Mouse (Mus musculus) retina, postnatal 7 days (tissue): Measurements from ENCODE around the gene Col8a2.

Experiments
- DNase-seq: peaks from one replicate; pipeline ENCODE4 v3.0.0-alpha.2; 2012; ENCODE audit warnings: low read depth, low spot score

Col8a2 gene

DNA sequence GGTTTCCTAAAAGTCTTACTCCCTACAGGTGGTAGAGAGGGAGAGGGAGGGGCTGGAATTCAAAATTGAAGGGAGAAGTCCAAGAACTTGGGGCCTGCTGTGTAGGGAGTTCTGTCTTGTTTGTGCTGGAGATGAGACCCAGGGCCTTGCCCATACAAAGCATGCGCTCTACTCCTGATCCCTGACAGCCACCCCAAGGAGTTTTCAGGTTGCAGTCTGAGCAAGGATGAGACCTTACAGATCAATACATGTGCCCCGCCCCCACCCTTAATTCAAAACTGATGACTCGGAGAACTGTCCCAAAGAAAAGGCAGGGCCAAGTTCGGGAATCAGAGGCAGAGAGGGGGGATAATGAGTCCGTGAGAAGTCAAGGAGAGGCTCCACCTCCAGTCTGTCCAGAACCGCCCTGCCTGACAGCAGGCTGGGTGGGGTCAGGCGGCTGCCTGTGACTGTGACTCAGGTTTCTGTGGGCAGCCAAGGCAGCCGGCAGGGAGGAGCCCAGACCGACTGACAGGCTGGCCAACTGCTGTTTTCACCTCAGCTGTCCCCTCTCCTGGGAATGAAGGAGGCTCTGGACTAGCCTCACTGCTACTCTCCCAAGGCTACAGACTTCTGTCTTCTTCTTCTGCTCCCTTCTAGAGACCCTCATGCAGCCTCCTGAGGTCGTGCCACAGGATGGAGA lies 25.9 kb upstream of the Col8a2 start:
- no peak for DNase-seq

DNA sequence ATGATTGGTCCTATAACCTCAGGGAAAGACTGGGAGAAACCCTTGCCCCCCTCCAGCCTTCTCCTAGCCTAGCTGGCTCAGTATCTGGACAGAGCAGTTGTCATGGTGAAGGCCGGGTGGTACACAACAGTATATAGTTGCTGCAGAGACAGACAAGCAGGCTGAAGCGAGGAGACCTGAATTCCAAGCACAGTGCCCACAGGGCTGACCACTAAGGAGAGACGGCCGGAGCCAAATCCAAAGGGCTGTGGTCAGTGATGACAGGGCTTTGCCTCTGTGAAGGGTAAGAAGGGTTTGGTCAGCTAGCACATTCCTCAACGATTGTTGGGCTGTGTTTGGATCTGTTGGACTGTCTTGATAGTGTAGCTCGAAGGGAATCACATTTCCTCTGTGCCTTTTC lies 25.3 kb upstream of the Col8a2 start:
- no peak for DNase-seq

DNA sequence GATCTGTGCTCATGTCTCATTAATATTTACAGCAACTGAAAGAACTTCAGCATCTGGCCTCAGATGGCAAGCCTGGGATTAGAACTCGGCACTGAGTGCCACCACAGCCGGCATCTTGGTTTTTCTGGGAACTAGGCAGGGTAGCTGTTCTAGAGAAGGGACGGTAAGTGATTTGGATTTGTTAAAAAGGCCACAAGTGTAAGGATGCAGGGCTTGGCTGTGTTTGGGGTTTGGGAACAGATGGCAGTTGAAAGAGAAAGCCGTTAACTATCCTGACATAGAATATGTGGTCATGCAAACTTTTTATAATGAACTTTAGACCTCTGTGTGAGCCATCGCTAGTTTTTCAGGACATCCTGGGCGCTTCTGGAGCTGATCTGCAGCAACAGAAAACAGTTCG lies 24.9 kb upstream of the Col8a2 start:
- DNase-seq = no peak

DNA sequence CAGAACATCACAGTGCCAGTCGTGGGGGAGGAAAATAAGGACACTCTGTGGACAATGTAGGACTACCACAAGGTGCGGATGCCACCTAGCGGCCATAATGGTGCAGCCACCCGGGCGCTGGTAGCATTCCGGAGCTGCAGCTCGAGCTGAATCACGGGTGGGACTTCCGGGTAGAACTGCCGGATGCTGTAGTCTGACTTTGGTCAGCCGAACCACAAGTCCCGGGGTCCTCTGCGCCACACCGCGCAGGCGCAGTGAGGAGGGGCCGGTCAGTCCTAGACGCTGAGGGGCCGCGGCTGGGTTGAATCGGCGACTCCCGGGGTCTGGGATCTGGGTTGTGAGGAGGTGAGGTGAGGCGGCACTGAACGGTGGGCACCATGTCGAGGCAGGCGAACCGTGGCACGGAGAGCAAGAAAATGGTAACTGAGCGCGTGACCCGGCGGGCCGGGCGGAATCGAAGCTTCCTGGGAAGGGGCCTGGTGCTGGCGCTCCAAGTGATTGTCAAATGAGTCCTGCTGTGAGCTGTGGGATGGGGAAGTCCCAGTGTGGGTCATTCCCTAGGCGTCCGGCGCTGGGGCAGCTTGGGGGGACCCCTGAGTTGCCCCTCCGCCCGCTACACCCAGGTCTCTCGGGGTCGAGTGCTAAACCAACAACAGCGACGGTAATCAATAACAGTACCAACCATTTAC lies 24.3 kb upstream of the Col8a2 start, which contains the start of gene Trappc3:
Gene Trappc3, plus strand, starts transcription at position 207 of the 689 bp plus-strand sequence.
- peak; percentile 96 for DNase-seq

DNA sequence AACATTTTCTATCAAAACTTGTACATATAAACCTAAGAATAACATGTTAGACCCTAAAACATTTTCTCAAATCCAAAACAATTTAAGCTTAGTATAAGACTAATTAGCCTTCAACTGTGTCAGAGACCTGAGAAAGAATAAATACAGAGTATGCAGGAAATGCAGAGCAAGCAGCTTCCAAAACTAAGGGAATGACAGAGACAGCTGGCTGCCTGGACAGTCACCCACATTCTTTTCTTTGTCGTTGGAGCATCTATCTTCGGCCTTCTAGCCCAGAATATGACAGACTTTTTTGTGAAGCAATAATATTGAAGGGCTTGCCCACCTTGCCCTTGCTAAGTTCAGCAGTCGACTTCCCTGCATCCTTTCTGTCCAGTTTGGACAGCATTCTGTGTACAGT lies 17.3 kb upstream of the Col8a2 start:
- no peak for DNase-seq

DNA sequence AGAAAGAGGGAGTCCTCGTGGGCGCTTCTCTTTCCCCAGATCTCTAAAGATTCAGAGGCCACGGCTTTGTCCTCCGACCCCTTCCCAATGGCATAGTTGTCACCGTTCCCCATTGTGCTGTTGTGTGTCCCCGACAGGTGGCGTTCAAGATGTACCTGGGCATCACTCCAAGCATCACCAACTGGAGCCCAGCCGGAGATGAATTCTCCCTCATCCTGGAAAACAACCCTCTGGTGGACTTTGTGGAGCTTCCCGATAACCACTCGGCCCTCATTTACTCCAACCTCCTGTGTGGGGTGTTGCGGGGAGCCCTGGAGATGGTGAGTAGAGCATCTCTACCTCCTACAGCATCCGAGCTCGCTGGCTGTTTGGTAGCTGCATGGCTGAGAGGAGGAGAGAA lies 12.8 kb upstream of the Col8a2 start:
- no peak for DNase-seq

DNA sequence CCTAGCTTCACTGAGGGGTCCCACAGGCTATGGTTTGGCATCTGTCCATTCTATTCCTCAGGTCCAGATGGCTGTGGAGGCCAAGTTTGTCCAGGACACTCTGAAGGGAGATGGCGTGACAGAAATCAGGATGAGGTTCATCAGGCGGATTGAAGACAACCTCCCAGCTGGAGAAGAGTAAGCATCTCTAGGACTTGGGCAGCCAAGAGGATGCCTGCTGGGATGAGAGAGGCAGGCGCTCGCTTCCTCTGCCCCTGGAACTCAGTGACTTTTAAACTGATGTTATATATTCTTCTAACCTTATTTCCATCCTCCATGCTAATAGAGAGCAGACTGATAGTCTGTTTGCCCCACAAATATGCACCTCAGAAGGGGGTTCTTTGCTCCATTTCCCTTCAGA lies 11.5 kb upstream of the Col8a2 start:
- no peak for DNase-seq

DNA sequence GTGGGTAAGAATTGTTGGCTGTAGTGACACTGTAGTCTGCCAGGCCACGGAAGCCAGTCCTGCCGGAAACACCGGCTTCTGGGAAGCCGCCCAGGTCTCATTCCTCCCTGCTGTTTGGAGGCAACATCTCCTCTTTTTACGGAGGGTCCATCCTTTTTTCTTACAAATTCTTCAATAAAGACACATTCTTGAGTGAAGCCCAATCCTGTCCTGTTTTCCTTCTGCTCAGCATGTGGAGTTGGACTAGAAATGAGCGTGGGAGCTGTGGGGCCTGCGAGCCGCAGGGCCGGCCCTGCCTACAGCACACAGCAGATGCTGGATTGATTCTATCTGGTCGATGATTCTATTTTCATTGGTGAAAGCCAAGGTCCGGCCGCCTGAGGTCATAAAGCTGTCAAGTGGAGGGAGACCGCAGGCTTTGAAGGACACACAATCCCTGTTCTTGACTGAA lies 10.9 kb upstream of the Col8a2 start:
- no peak for DNase-seq

DNA sequence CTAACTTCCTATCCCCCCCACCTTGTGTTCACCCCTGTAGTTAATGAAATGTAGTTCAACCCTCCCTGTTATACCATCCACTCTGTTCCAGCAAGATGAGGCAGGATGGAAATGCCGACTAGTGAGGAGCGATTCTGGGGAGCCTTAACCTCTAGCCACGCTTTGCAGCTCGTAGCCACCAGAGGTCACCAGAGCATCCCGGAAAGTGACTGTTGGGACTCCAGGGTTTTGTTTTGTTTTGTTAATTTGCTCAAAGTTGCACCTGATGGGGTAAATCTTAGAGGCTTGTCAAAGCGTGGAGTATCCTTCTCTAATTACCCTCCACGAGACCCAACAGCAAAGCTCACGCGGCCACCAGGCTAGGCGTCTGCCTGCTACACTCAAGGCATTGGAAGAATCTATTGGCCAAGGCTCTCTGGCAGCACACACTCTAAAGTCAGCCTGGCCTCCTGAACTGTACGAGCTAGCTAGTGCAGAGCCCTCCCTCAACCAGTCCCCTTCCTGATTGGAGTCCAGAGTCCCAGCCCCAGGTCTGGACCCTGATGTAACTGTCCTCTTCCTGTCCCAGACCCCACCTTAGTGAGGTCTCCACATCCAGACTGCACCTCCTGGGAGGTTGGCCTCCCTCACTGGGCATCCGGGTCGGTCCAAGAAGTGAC lies 8.6 kb upstream of the Col8a2 start:
- no peak for DNase-seq

DNA sequence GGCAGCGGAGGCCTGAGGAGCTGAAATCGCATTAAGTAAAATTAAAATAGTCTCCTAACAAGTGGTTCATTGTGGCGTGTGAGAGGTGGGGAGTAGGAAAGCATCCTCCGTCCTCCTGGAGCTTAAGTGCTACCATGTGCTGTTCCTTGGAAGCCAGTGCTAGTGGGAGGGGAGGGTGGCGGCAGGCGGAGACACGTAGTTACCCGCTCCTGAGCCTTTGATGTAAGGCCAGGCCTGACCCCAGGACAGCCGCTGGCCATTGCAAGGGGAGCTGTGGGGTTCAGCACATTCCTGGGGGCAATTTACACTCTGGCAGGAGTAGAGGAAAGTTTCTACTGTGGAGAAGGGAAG lies 8.1 kb upstream of the Col8a2 start:
- DNase-seq = no peak

DNA sequence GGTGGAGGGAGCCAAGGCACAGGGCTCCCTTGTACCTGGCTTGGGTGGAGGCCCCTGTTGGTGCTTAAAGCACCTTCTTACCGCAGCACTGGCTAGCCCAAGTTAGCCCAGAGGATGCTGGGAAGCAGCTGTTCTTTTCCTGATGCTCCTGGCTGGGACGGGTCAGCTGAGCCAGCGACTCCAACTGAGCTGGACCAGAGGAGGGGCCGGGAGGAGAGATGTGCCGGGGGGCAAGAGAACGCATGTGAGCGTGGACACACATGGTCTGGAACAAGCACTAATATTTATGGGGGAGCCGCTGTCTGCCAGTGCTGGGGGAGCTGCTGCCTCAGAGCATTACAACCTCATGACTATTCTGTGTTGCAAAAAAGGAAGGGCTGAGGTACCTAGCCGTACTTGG lies 7.6 kb upstream of the Col8a2 start:
- DNase-seq = no peak

DNA sequence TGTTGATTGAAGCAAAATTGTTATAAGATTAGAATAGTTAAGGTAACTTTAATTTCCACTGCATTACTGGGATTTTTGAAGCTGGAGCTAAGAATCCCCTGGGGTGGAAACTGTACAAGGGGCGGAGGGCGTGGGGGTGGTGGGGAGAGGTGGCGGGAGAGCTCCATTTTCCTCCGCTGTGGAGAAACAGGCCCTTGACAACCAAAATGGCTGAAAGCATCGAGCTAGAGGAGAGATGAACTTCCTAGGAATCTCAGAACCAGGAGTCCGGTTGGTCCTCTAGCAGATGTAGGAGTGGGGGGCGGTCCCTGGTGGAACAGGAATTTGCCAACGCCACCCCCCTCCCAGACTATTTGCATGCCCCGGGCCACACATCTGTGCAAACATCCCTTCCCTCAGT lies 4.9 kb upstream of the Col8a2 start:
- DNase-seq = no peak

DNA sequence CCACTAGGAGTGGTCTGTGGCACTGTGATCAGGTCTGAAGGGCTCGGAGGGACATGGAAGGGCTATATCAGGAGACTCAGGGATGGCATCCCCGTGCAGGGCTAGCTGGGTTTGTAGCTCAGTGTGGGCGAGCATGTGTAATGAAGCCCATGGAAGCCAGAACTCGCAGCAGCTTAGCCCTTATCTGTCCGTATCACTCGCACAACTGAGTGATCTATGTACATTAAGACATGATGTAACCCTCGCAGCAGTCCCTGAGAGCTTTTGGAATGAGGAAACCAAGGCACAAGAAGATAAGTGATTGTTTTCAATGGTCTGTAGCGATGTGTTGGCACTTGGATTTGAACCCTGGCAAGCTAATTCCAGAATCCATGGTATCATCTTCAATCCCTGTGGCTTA lies 3.0 kb upstream of the Col8a2 start:
- DNase-seq = no peak

DNA sequence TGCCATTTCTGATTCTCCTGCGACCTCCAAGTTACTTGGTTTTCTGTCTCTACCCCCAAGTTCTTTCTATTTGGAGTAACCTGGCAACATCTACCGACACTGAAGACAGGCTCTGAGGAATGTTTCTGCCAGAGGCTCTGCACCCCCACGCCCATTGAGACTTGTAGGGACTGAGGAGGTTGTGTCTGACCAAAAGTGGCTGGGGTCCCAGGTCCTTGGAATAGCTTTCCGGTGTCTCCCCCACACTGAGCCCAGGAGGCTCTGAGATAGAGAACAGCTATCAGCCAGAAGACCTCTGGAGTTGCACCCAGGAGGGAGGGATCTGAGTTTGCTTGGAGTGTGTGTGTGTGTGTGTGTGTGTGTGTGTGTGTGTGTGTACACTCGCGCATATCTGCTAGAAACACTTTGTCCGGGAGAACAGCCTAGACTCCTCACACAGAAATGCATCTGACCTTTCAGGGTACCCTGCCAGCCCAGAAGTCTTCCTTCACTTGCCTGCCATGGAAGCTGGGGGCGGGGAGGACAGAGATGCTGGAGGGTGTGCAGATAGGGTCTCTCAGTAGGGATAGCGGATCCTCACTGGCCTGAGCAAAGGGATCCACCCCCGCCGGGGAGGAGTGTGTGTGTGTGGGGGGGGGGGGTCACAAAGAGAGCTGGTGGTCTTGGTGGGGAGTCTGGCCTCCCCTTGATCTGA lies 856 bp downstream of the Col8a2 start:
- no peak for DNase-seq

DNA sequence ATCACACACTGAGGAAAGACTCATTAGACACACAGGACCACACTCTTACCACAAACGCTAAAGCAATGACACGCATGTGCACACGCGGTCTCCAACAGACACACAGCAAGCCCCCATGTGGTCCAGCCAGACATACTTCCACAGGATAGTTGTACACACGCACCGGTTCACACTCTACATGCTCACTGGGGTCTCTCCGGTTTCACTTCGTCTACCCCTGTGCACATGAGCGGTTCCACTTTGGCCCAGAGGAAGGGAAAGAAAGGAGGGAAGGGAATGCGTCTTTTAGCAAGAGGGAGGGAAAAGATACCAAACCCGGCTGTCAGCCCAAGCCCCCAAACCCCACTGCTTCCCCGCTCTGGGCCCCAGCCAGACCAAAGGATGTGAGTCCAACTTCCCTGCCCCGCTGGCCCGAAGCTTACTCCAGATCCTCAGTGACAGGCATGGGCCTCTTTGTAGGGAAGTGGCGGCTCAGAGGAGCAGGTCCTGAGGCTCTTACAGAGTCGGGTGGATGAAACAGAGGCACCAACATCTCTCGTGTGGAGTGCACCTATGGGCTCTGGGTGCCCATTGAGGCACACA lies 1.6 kb downstream of the Col8a2 start:
- DNase-seq = no peak

DNA sequence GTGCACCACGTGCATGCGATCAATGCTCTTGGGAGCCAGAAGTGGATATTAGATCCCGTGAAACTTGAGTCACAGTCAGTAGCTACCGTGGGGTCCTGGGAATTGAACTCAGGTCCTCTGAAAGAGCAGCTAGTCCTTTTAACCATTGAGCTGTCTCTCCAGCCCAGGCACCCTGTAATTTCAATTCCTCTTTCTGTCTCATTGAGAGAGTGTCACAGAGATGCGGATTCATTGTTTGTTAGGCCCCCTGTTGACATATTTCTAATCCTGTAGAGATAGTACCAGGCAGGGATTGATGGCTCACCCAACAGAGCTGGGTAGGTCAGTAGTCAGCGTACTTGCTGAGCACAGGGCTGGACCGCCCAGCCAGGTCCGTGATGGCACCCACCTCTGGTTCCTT lies 3.7 kb downstream of the Col8a2 start:
- DNase-seq = no peak

DNA sequence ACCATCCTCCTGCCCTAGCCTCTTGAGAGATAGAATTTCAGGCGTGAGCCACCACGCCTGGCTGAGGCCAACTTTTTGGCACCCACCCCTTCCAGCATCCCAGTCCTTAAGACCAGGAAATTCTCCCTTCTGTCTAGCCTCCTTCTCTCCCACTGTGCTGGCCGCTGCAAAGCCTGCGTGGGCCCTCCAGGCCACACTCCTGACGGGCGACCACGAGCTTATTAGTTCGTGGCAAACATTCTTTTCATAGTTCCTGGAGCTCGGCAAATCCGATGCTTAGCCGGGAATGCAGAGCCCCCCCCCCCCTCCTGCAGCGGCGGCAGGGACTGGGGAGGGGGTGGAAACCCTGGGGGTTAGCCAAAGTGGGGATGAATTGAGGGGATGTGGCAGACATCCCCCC lies 4.6 kb downstream of the Col8a2 start:
- DNase-seq = no peak

DNA sequence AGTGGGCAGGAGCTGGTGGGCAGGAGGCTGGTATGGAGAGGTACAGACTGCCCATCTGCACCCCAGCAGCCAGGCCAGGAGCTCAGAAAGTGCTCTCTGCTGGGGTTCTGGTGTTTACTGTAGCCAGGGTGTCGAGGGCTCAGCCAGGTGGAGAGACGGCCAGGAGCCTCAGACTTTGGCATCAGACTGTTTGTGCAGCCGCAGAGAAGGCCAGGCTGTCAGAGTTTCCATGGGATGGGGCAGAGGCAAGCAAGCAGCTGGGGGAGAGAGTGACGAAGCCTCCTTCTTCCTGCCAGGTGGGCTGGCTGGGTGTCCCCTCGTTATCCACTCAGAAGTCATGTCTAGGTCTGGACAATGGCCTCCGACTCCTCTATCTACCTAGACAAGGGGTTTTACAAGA lies 8.6 kb downstream of the Col8a2 start:
- no peak for DNase-seq

DNA sequence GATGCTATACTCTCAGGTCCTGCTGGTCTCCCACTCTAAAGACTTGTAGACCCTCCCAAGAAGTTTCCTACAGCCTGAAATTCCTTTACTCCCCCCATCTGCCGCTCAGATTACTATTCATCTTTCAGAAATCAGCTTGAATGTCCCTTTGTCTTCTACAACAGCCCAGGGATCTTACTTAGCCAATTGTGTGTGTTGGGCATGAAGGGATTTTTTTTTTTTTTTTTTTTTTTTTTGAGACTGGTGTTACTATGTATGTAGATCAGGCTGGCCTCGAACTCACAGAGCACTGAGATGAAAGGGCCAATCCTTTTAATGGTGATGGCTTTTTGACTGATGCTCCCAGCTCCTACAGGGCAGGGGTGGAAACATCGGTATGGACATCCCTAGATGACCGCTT lies 9.3 kb downstream of the Col8a2 start:
- no peak for DNase-seq

DNA sequence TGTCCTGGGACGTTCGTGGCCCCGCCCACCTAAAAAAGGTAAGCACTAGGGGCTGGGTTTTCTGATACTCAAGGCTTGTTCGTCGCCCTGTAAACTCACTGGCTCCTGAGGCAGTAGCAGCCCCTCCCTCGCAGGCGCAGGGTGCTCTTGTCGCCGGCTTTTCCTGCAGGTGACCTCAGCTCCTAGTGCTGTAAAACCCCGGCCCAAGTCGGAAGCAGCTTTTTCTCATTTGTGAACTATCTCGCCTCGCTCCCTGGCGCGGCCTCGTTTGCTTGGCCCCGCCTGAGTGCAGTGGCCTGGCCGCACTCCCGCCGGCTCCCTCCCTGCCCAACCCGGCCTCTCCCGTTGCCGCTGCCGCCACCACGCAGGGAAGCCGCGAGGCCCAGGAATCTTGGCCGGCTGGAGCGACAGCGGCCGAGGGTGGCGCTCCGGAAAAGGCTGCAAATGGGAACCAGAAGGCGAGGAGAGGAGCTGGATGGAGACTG lies 10.1 kb downstream of the Col8a2 start:
- DNase-seq = no peak

DNA sequence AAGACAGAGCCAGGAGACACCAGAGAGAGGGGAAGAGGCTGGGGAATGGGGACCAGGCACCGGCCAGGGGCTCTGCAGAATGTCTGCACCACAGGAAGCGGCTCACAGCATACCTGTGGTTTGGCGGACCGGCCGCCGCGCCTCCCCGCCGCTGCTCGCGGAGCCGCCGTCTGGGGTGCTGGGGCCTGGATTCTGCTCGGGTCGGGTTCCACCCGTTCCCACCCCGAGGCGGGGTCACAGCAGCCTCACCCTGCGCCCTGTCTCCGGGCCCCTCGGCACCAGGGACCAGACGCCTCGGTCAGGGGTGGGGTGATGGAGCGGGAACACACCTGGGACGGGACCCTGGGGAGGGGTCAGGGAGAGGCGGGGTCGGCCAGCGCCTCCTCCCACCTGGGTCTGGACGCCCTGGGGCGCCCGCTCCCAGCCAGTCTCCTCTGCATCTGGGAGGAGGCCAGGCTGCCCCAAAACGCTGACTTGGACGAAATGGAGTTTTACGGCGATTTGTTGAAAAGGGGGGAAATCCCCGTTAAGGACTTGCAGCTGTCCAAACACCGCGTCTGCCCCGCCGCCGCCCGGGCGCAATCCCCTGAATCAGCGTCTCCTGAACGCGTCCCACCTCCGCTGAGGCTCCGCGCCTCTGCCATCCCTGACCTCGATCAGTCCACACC lies 14.5 kb downstream of the Col8a2 start:
- DNase-seq = no peak
